Mouse (Mus musculus): Measurements from ENCODE around the gene Elf3.
A peak's percentile ranks its signal among the peaks of the same experiment; 100 is the strongest.
"Not testable (repeated sequence)": the region's sequence is repeated elsewhere in the genome, so short reads cannot be mapped to it uniquely, and the experiment has no call there.

Gene Elf3

GRCm38 (mm10) chr1:135237131-135237851 is 21.1 kb downstream of the Elf3 start:
- peak; percentile 88 for DNase-seq

GRCm38 (mm10) chr1:135234771-135235170 is 23.6 kb downstream of the Elf3 start:
- no peak for DNase-seq

GRCm38 (mm10) chr1:135233961-135234360 is 24.4 kb downstream of the Elf3 start:
- no peak for DNase-seq

- not testable (repeated sequence) for DNase-seq
Observed at GRCm38 (mm10) chr1:135231878-135232277, 26.5 kb downstream of the Elf3 start.

GRCm38 (mm10) chr1:135227339-135227950 is 30.9 kb downstream of the Elf3 start:
- DNase-seq = peak; percentile 51

- no peak for DNase-seq
Observed at GRCm38 (mm10) chr1:135224981-135225604, 33.3 kb downstream of the Elf3 start.

GRCm38 (mm10) chr1:135224147-135224546 is 34.2 kb downstream of the Elf3 start:
- no peak for DNase-seq

GRCm38 (mm10) chr1:135217607-135218233 is 40.6 kb downstream of the Elf3 start:
- DNase-seq = no peak

- no peak for DNase-seq
Observed at GRCm38 (mm10) chr1:135213772-135214640, 44.4 kb downstream of the Elf3 start.

- DNase-seq = no peak
Observed at GRCm38 (mm10) chr1:135210421-135210820, 47.9 kb downstream of the Elf3 start.

GRCm38 (mm10) chr1:135208716-135209115 is 49.7 kb downstream of the Elf3 start:
- DNase-seq = no peak

GRCm38 (mm10) chr1:135206586-135207339 is 51.6 kb downstream of the Elf3 start:
- DNase-seq = no peak

- no peak for DNase-seq
Observed at GRCm38 (mm10) chr1:135205257-135205656, 53.1 kb downstream of the Elf3 start.

GRCm38 (mm10) chr1:135204196-135205126 is 53.9 kb downstream of the Elf3 start:
- DNase-seq = no peak
